Mouse (Mus musculus) lung, adult 2 months (tissue): ENCODE measurements around the gene Anapc15.

ENCODE experiments used
- CTCF ChIP-seq: fragments of 200-500 bp; IDR thresholded peaks from 2 replicates; pipeline ENCODE4 v1.5.1; 2011; ENCODE audit warnings: mild to moderate bottlenecking, low read length, control low read depth; ENCODE audit not compliant: insufficient read depth
- POLR2A ChIP-seq: fragments of 200-500 bp; IDR thresholded peaks from 2 replicates; pipeline ENCODE4 v1.6.1; 2011; ENCODE audit warnings: low read depth, mild to moderate bottlenecking, control low read depth, low read length, borderline replicate concordance; ENCODE audit errors: extremely low read depth

DNA sequence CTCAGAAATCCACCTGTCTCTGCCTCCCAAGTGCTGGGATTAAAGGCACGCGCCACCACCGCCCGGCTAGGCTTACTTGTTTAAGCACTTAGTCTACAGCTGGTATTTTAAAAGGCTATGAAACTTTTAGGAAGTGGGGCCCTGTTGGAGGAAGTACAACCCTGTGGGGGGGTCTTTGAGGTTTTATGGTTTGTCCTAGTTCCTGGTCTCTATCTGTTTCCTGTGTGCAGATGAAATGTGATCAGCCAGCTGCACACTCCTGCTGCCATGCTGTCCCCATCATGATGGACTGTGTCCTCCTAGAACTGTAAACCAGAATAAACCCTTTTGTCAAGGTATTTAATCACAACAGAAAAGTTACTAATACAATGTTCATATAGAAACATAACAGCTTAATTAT is 20.6 kb downstream of the Anapc15 start:
- TF ChIP-seq CTCF (no peak), POLR2A (no peak)
